Comparison of ENCODE assay signal across 16 mouse cellular contexts in genomic region chr9:65177497-65177896, GRCm38 (mm10). TPM values are rescaled to one million over a fixed set of nuclear protein-coding genes. Genes with fewer than 3 reads are reported as not detected.
DNase-seq lines count a peak whose midpoint lies in the region; ATAC-seq and TF ChIP-seq lines count a peak whose summit lies in the region.
"Had no signal": no experiment of that assay in that cellular context is flagged by ENCODE, and none has a peak within 500 bp of the region (broad histone marks: within the 10 kb centered on the region; RNA-seq: fewer than 3 reads in every experiment).

No protein-coding gene starts in this region.

- peak overlapping the region; percentile 55; the same call in 1 of the 2 replicates for H3K9ac ChIP-seq in forebrain, embryonic 11.5 days (ENCODE audit: low read length)
- H3K9ac ChIP-seq in hindbrain, embryonic 11.5 days (ENCODE audit: low read depth, low read length): peak overlapping the region; percentile 38; the same call in 1 of the 2 replicates
- peak overlapping the region; percentile 57 for H3K9ac ChIP-seq in midbrain, embryonic 11.5 days (ENCODE audit: low read length)
- no peak overlapping the region for H3K9ac ChIP-seq in neural tube, embryonic 14.5 days (replicated peaks; ENCODE audit: low read depth, low read length)

- DNase-seq in forebrain, embryonic 11.5 days (ENCODE audit: low spot score): no peak
- DNase-seq in hindbrain, embryonic 11.5 days (ENCODE audit: low spot score): no peak
- DNase-seq in midbrain, embryonic 11.5 days (ENCODE audit: low spot score, missing footprints): peak; percentile 91
- no peak for DNase-seq in kidney, adult 2 months
- DNase-seq in adipocyte (ENCODE audit: low spot score): no peak
- DNase-seq in natural killer cell, adult 2 months (ENCODE audit: low spot score in 2 of 2): no peak
- DNase-seq: adrenal gland, postnatal 10 days; cerebellum, adult 2 months; gastrocnemius, postnatal 36 days; kidney, adult 18-20 months; kidney, postnatal 4 days; lung, adult 18-20 months; lung, postnatal 4 days; right cerebral cortex, postnatal 14 days had no signal

- H3K27me3 ChIP-seq in forebrain, embryonic 11.5 days (ENCODE audit: control insufficient read depth, insufficient read depth, low read length): no peaks in the 10 kb centered on the region
- no peaks in the 10 kb centered on the region for H3K27me3 ChIP-seq in hindbrain, embryonic 11.5 days (ENCODE audit: control insufficient read depth, insufficient read depth, low read length)
- no peaks in the 10 kb centered on the region for H3K27me3 ChIP-seq in midbrain, embryonic 11.5 days (ENCODE audit: control insufficient read depth, insufficient read depth, low read length)
- H3K27me3 ChIP-seq in neural tube, embryonic 14.5 days (ENCODE audit: control insufficient read depth, insufficient read depth, low read length): no peaks in the 10 kb centered on the region
- H3K27me3 ChIP-seq in kidney, adult 2 months (replicated peaks; ENCODE audit: control insufficient read depth, insufficient read depth, low read length): no peaks in the 10 kb centered on the region

- 65% methylated on average over 3 of the region's 3 CpGs for WGBS in forebrain, embryonic 11.5 days
- WGBS in hindbrain, embryonic 11.5 days: 51% methylated on average over 3 of the region's 3 CpGs
- 47% methylated on average over 3 of the region's 3 CpGs for WGBS in midbrain, embryonic 11.5 days
- 48% methylated on average over 3 of the region's 3 CpGs for WGBS in neural tube, embryonic 14.5 days
- 95% methylated on average over 3 of the region's 3 CpGs for WGBS in kidney, adult 2 months

- TF ChIP-seq POLR2A in kidney, adult 2 months (IDR thresholded peaks at IDR 0.05; ENCODE audit: low read depth, low read length): no peak

- H3K36me3 ChIP-seq in forebrain, embryonic 11.5 days (ENCODE audit: control insufficient read depth, insufficient read depth, low read length): peaks cover 5% of the 10 kb centered on the region; the same call in 1 of the 2 replicates
- H3K36me3 ChIP-seq in hindbrain, embryonic 11.5 days (ENCODE audit: control insufficient read depth, insufficient read depth, low read length): peaks cover 7% of the 10 kb centered on the region; the same call in 1 of the 2 replicates
- peaks cover 16% of the 10 kb centered on the region; the same call in 1 of the 2 replicates for H3K36me3 ChIP-seq in midbrain, embryonic 11.5 days (ENCODE audit: control insufficient read depth, insufficient read depth, low read length)
- no peaks in the 10 kb centered on the region for H3K36me3 ChIP-seq in neural tube, embryonic 14.5 days (ENCODE audit: control insufficient read depth, insufficient read depth, low read length)
- no peaks in the 10 kb centered on the region for H3K36me3 ChIP-seq in kidney, adult 2 months (ENCODE audit: control insufficient read depth, insufficient read depth, low read length)
- H3K36me3 ChIP-seq: heart, embryonic 13.5 days had no signal

- peaks cover 64% of the 10 kb centered on the region for H3K4me1 ChIP-seq in forebrain, embryonic 11.5 days (replicated peaks; ENCODE audit: control insufficient read depth, insufficient read depth, low read length)
- peaks cover 59% of the 10 kb centered on the region for H3K4me1 ChIP-seq in hindbrain, embryonic 11.5 days (replicated peaks; ENCODE audit: control insufficient read depth, insufficient read depth, low read length)
- peaks cover 75% of the 10 kb centered on the region for H3K4me1 ChIP-seq in midbrain, embryonic 11.5 days (ENCODE audit: control insufficient read depth, insufficient read depth, low read length)
- H3K4me1 ChIP-seq in neural tube, embryonic 14.5 days (ENCODE audit: control insufficient read depth, insufficient read depth, low read length): peaks cover 57% of the 10 kb centered on the region
- H3K4me1 ChIP-seq in kidney, adult 2 months (ENCODE audit: control insufficient read depth, insufficient read depth, low read length): no peaks in the 10 kb centered on the region

- H3K4me3 ChIP-seq in forebrain, embryonic 11.5 days (ENCODE audit: low read depth, low read length): no peak overlapping the region
- H3K4me3 ChIP-seq in hindbrain, embryonic 11.5 days (ENCODE audit: low read depth, low read length): no peak overlapping the region
- no peak overlapping the region for H3K4me3 ChIP-seq in midbrain, embryonic 11.5 days (ENCODE audit: low read depth, low read length)
- no peak overlapping the region for H3K4me3 ChIP-seq in neural tube, embryonic 14.5 days (ENCODE audit: low read depth, low read length)
- no peak overlapping the region for H3K4me3 ChIP-seq in kidney, adult 2 months (ENCODE audit: insufficient read depth, low read depth, low read length)
- H3K4me3 ChIP-seq: heart, embryonic 13.5 days had no signal

- H3K4me2 ChIP-seq in forebrain, embryonic 11.5 days (ENCODE audit: low read depth, low read length, severe bottlenecking): no peak overlapping the region; the same call in 1 of the 2 replicates
- H3K4me2 ChIP-seq in hindbrain, embryonic 11.5 days (replicated peaks; ENCODE audit: low read depth, low read length): no peak overlapping the region
- H3K4me2 ChIP-seq in midbrain, embryonic 11.5 days: 0 out of 2 replicates have a peak overlapping the region, but pooled peaks have one; percentile 30
- H3K4me2 ChIP-seq in neural tube, embryonic 14.5 days (ENCODE audit: low read depth, low read length): no peak overlapping the region

- no peak for TF ChIP-seq CTCF in kidney, adult 2 months (conservative IDR thresholded peaks at IDR 0.05; ENCODE audit: insufficient read depth, insufficient read length, low read depth, low read length)

- H3K27ac ChIP-seq in forebrain, embryonic 11.5 days (ENCODE audit: low read depth, low read length): peak overlapping the region; percentile 98
- peak overlapping the region; percentile 98 for H3K27ac ChIP-seq in hindbrain, embryonic 11.5 days (ENCODE audit: low read depth, low read length)
- H3K27ac ChIP-seq in midbrain, embryonic 11.5 days (ENCODE audit: low read depth, low read length): peak overlapping the region; percentile 99
- H3K27ac ChIP-seq in neural tube, embryonic 14.5 days (ENCODE audit: low read depth, low read length): peak overlapping the region; percentile 79
- no peak overlapping the region for H3K27ac ChIP-seq in kidney, adult 2 months (ENCODE audit: insufficient read depth, low read depth, low read length)
- H3K27ac ChIP-seq: heart, embryonic 13.5 days had no signal

- no peaks in the 10 kb centered on the region for H3K9me3 ChIP-seq in forebrain, embryonic 11.5 days (ENCODE audit: control insufficient read depth, low read length)
- no peaks in the 10 kb centered on the region for H3K9me3 ChIP-seq in hindbrain, embryonic 11.5 days (ENCODE audit: control insufficient read depth, low read length)
- H3K9me3 ChIP-seq in midbrain, embryonic 11.5 days (ENCODE audit: control insufficient read depth, low read length): no peaks in the 10 kb centered on the region
- H3K9me3 ChIP-seq in neural tube, embryonic 14.5 days (ENCODE audit: control insufficient read depth, low read length): no peaks in the 10 kb centered on the region
- H3K9me3 ChIP-seq: heart, embryonic 13.5 days had no signal

- no peak for ATAC-seq in forebrain, embryonic 11.5 days (replicated peaks; ENCODE audit: low FRiP score)
- no peak for ATAC-seq in hindbrain, embryonic 11.5 days (ENCODE audit: low FRiP score)
- no peak for ATAC-seq in midbrain, embryonic 11.5 days (ENCODE audit: low FRiP score)
- ATAC-seq in neural tube, embryonic 14.5 days (ENCODE audit: low read depth): no peak

RNA-seq across cellular contexts. Expression of gene Parp16, which starts 17.7 kb away (rescaled TPM):
- 5.4 and 6.6 TPM in 2 replicates for polyA plus RNA-seq in forebrain, embryonic 11.5 days (2014; fragmentation: Nextera tagmentation; extraction: Ambion mirVana)
- 4.0 and 6.5 TPM in 2 replicates for polyA plus RNA-seq in hindbrain, embryonic 11.5 days (2014; fragmentation: Nextera tagmentation; extraction: Ambion mirVana)
- 5.2 and 6.4 TPM in 2 replicates for polyA plus RNA-seq in midbrain, embryonic 11.5 days (2014; fragmentation: Nextera tagmentation; extraction: Ambion mirVana)
- polyA plus RNA-seq in neural tube, embryonic 14.5 days (2014; fragmentation: Nextera tagmentation; extraction: Ambion mirVana): 5.3 and 6.7 TPM in 2 replicates
- 11.0 and 11.9 TPM in 2 replicates for polyA plus RNA-seq in kidney, adult 2 months (2012; rRNA removed)

RNA-seq across cellular contexts. Expression of gene Igdcc3, which starts 36.5 kb away (rescaled TPM):
- 81.2 and 83.8 TPM in 2 replicates for polyA plus RNA-seq in forebrain, embryonic 11.5 days (2014; fragmentation: Nextera tagmentation; extraction: Ambion mirVana)
- polyA plus RNA-seq in hindbrain, embryonic 11.5 days (2014; fragmentation: Nextera tagmentation; extraction: Ambion mirVana): 46.0 and 49.6 TPM in 2 replicates
- 115 and 145 TPM in 2 replicates for polyA plus RNA-seq in midbrain, embryonic 11.5 days (2014; fragmentation: Nextera tagmentation; extraction: Ambion mirVana)
- polyA plus RNA-seq in neural tube, embryonic 14.5 days (2014; fragmentation: Nextera tagmentation; extraction: Ambion mirVana): 9.9 and 10.1 TPM in 2 replicates
- polyA plus RNA-seq in kidney, adult 2 months (2012; rRNA removed): 0.72 and 0.94 TPM in 2 replicates
